Mouse (Mus musculus) stomach, postnatal 0 days (tissue): ENCODE data around the gene Prr22. TPM values are rescaled to one million over a fixed set of nuclear protein-coding genes. Genes with fewer than 3 reads are reported as not detected.

Experiments
- ATAC-seq: fragments of 200-750 bp; cut with Nextera tagmentation; 2 replicates; pipeline ENCODE4 v1.8.0; 2017; ENCODE audit not compliant: low FRiP score, low TSS enrichment
- DNase-seq: peaks from one replicate; pipeline ENCODE4 v3.0.0-alpha.2; 2016; ENCODE audit warnings: low spot score
- H3K27ac ChIP-seq: fragments of 300-500 bp; sonication (generic); replicated peaks from 2 replicates; pipeline ENCODE4 v1.5.1; 2014; ENCODE audit warnings: mild to moderate bottlenecking, control low read depth
- H3K27me3 ChIP-seq: fragments of 300-500 bp; sonication (generic); 2 replicates; pipeline ENCODE4 v1.6.1; 2014; ENCODE audit warnings: low read length; ENCODE audit not compliant: control insufficient read depth, insufficient read depth
- H3K36me3 ChIP-seq: fragments of 300-500 bp; sonication (generic); 2 replicates; pipeline ENCODE4 v1.6.1; 2014; ENCODE audit warnings: low read length, mixed read lengths; ENCODE audit not compliant: control insufficient read depth, insufficient read depth
- H3K4me1 ChIP-seq: fragments of 300-500 bp; sonication (generic); replicated peaks from 2 replicates; pipeline ENCODE4 v1.6.1; 2014; ENCODE audit warnings: antibody characterized with exemption; ENCODE audit not compliant: control insufficient read depth, insufficient read depth
- H3K4me2 ChIP-seq: fragments of 300-500 bp; sonication (generic); replicated peaks from 2 replicates; pipeline ENCODE4 v1.6.1; 2014; ENCODE audit warnings: low read depth, mild to moderate bottlenecking, control low read depth, moderate library complexity
- H3K4me3 ChIP-seq: fragments of 300-500 bp; sonication (generic); 2 replicates; pipeline ENCODE4 v1.5.1; 2014; ENCODE audit warnings: low read depth, low read length, control low read depth
- H3K9ac ChIP-seq: fragments of 300-500 bp; sonication (generic); 2 replicates; pipeline ENCODE4 v1.6.1; 2014; ENCODE audit warnings: mild to moderate bottlenecking, low read length, control low read depth, mixed read lengths
- H3K9me3 ChIP-seq: fragments of 300-500 bp; sonication (generic); 2 replicates; pipeline ENCODE4 v1.6.1; 2016; ENCODE audit warnings: low read length; ENCODE audit not compliant: control insufficient read depth
- CTCF ChIP-seq: IDR thresholded peaks from 2 replicates; pipeline ENCODE4 v1.5.1; 2016; ENCODE audit warnings: antibody characterized with exemption, low read depth, mild to moderate bottlenecking, moderate library complexity
- EP300 ChIP-seq: optimal IDR thresholded peaks from 2 replicates; pipeline ENCODE3; 2016; ENCODE audit warnings: antibody characterized with exemption
- WGBS: fragments of 180-500 bp; shearing (Covaris S2); extraction: QIAGEN DNeasy Blood & Tissue Kit; methylation state at CpG from one replicate; pipeline ENCODE4 v1.1.7; 2014; 5-methylcytosine and 5-hydroxymethylcytosine counted together
- polyA plus RNA-seq: library from polyadenylated mRNA; unstranded; fragments of >200 nt; fragmentation: Nextera tagmentation; extraction: Ambion mirVana; gene quantifications from 2 replicates; pipeline ENCODE4 v1.2.1, GENCODE M21; 2015

The Prr22 gene
- polyA plus RNA-seq, 1 experiment from 2014 or later = 0.65 TPM

GRCm38 (mm10) chr17:56802065-56802464 lies 32.0 kb downstream of the Prr22 start:
- no peak overlapping the region for H3K9ac ChIP-seq
- DNase-seq (no peak), ATAC-seq (no peak)
- H3K27me3 ChIP-seq = no peaks in the 10 kb centered on the region
- H3K27ac ChIP-seq = no peak overlapping the region
- no peak overlapping the region for H3K4me2 ChIP-seq
- H3K4me3 ChIP-seq = no peak overlapping the region
- H3K4me1 ChIP-seq = no peaks in the 10 kb centered on the region
- WGBS = 78% methylated on average over 8 of the region's 8 CpGs
- no peaks in the 10 kb centered on the region; the same call in 1 of the 2 replicates for H3K36me3 ChIP-seq
- no peaks in the 10 kb centered on the region for H3K9me3 ChIP-seq
- no peak for TF ChIP-seq EP300
- TF ChIP-seq CTCF = no peak

DNA sequence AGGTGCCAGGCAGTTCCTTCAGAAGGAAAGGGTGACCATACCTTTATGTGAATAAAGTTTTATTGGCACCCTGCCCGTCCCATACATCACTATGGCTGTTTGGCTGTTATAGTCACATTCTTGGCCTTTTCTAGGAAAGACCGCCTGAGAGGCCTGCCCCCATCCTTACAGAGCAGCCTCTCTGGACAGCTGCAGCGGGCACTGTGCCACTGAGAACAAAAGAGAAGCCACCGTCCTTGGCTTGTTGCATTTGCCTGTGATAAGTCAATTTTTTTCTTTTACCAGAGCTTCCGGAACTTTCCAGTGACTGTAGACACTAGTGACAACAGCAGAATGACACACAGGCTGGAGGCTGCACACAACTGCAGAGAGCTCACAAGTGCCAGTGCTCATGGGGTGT lies 34.9 kb downstream of the Prr22 start:
- H3K27me3 ChIP-seq = no peaks in the 10 kb centered on the region
- no peak overlapping the region for H3K9ac ChIP-seq
- no peak overlapping the region for H3K27ac ChIP-seq
- ATAC-seq (no peak), DNase-seq (no peak)
- no peaks in the 10 kb centered on the region for H3K4me1 ChIP-seq
- no peak overlapping the region for H3K4me2 ChIP-seq
- WGBS = 52% methylated on average over 5 of the region's 5 CpGs
- TF ChIP-seq EP300 (no peak), CTCF (no peak)
- H3K4me3 ChIP-seq = no peak overlapping the region
- no peaks in the 10 kb centered on the region for H3K9me3 ChIP-seq
- no peaks in the 10 kb centered on the region for H3K36me3 ChIP-seq

DNA sequence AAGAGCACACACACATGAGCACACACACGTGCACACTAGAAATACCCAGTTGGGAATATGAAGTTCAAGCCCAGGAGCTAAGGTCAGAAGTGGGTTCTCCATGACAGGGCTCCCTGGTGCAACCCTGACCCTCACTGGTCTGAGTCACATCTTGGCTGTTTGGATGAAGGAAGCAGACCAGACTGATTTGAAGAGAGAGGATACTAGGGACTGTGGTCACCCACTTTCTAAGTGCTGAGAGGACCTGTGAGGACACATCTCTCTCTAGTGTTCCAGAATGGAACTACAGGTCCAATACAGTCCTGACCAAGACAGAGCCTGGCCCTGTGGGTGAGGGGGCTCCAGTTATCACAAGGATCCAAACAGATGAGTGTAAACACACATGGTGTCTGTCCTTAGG lies 35.7 kb downstream of the Prr22 start:
- H3K4me3 ChIP-seq = no peak overlapping the region
- ATAC-seq (no peak), DNase-seq (no peak)
- peaks cover 3% of the 10 kb centered on the region; the same call in 1 of the 2 replicates for H3K4me1 ChIP-seq
- H3K9ac ChIP-seq = no peak overlapping the region
- no peak for TF ChIP-seq EP300
- peak; percentile 70 for TF ChIP-seq CTCF
- H3K9me3 ChIP-seq = no peaks in the 10 kb centered on the region
- H3K27me3 ChIP-seq = no peaks in the 10 kb centered on the region
- WGBS = 73% methylated on average over 1 of the region's 1 CpGs
- no peak overlapping the region for H3K4me2 ChIP-seq
- H3K27ac ChIP-seq = no peak overlapping the region
- no peaks in the 10 kb centered on the region for H3K36me3 ChIP-seq

GRCm38 (mm10) chr17:56808518-56808917 lies 38.5 kb downstream of the Prr22 start:
- ATAC-seq = peak; percentile 70
- no peak overlapping the region for H3K9ac ChIP-seq

GRCm38 (mm10) chr17:56810245-56810644 lies 40.2 kb downstream of the Prr22 start:
- Histone ChIP-seq H3K4me2 (no peak overlapping the region), H3K4me1 (peaks cover 7% of the 10 kb centered on the region; the same call in 1 of the 2 replicates), H3K27me3 (no peaks in the 10 kb centered on the region), H3K9me3 (no peaks in the 10 kb centered on the region), H3K9ac (no peak overlapping the region), H3K4me3 (no peak overlapping the region), H3K27ac (peak overlapping the region; percentile 53), H3K36me3 (no peaks in the 10 kb centered on the region)
- no peak for TF ChIP-seq EP300
- 5% methylated on average over 3 of the region's 3 CpGs for WGBS
- DNase-seq (peak; percentile 89), ATAC-seq (peak; percentile 73)

More at GRCm38 (mm10) chr17:56808518-56808917, 38.5 kb downstream of the Prr22 start:
- no peak overlapping the region for H3K27ac ChIP-seq
- WGBS = 12% methylated on average over 9 of the region's 9 CpGs
- H3K4me2 ChIP-seq = no peak overlapping the region
- peak; percentile 99 for TF ChIP-seq CTCF
- TF ChIP-seq EP300 = no peak
- no peaks in the 10 kb centered on the region for H3K9me3 ChIP-seq
- H3K27me3 ChIP-seq = no peaks in the 10 kb centered on the region
- H3K4me3 ChIP-seq = no peak overlapping the region
- H3K4me1 ChIP-seq = peaks cover 7% of the 10 kb centered on the region; the same call in 1 of the 2 replicates
- no peaks in the 10 kb centered on the region for H3K36me3 ChIP-seq
- DNase-seq = peak; percentile 82

GRCm38 (mm10) chr17:56814316-56815056 lies 44.4 kb downstream of the Prr22 start:
- 12% methylated on average over 24 of the region's 24 CpGs for WGBS
- Histone ChIP-seq H3K4me3 (no peak overlapping the region), H3K27me3 (no peaks in the 10 kb centered on the region), H3K9me3 (no peaks in the 10 kb centered on the region), H3K36me3 (no peaks in the 10 kb centered on the region), H3K9ac (0 out of 2 replicates have a peak overlapping the region, but pooled peaks have one; percentile 13), H3K4me1 (peaks cover 7% of the 10 kb centered on the region; the same call in 1 of the 2 replicates), H3K27ac (peak overlapping the region; percentile 69; the same call in 1 of the 2 replicates), H3K4me2 (no peak overlapping the region)
- TF ChIP-seq EP300 (no peak), CTCF (no peak)
- peak; percentile 87 for DNase-seq
- ATAC-seq = peak; percentile 73
